Mouse (Mus musculus): ENCODE results near the gene Ric8a. TPM values are rescaled to one million over a fixed set of nuclear protein-coding genes. Genes with fewer than 3 reads are reported as not detected.

Gene Ric8a
- polyA plus RNA-seq (2012; rRNA removed; ENCODE audit: low replicate concordance) = 114 and 143 TPM in 2 replicates

GRCm38 (mm10) chr7:140856785-140857549, at the start of gene Ric8a:
Ric8a (plus strand) TSS chr7:140856957.

GRCm38 (mm10) chr7:140821653-140822329, 35.0 kb upstream of the Ric8a start, which contains the start of gene Zfp941:
Zfp941 (minus strand) TSS chr7:140822178.

GRCm38 (mm10) chr7:140834968-140835757, 21.6 kb upstream of the Ric8a start, which contains the start of gene Urah:
Urah (plus strand) TSS chr7:140835018.

GRCm38 (mm10) chr7:140844905-140845665, 11.7 kb upstream of the Ric8a start, which contains the start of gene Scgb1c1:
Scgb1c1 (plus strand) TSS chr7:140845547.

GRCm38 (mm10) chr7:140847755-140848580, 8.8 kb upstream of the Ric8a start, which contains the start of gene Odf3:
Odf3 (plus strand) TSS chr7:140847805.

GRCm38 (mm10) chr7:140855860-140856784, 635 bp upstream of the Ric8a start, which contains the start of gene Gm45785:
Gm45785 (minus strand) TSS chr7:140856331.

GRCm38 (mm10) chr7:140857550-140858505, 1.1 kb downstream of the Ric8a start, which contains the start of gene Bet1l:
Bet1l (minus strand) TSS chr7:140857577.

GRCm38 (mm10) chr7:140881696-140882468, 25.1 kb downstream of the Ric8a start, which contains the start of the genes Psmd13 and Sirt3:
Psmd13 (plus strand) TSS chr7:140881968.
Sirt3 (minus strand) TSS chr7:140882309.

GRCm38 (mm10) chr7:140900220-140900619, 43.5 kb downstream of the Ric8a start, which contains the start of gene Cox8b:
Cox8b (minus strand) TSS chr7:140900446.

Other genes starting within 250 kb of the Ric8a start
- gene Olfr61, start 228.0 kb upstream of the Ric8a start, polyA plus RNA-seq (2012; rRNA removed; ENCODE audit: low replicate concordance) = not detected in 2 replicates
- gene Olfr53, start 210.5 kb upstream of the Ric8a start, polyA plus RNA-seq (2012; rRNA removed; ENCODE audit: low replicate concordance) = not detected in 2 replicates
- not detected in 2 replicates for gene Olfr539, start 197.0 kb upstream of the Ric8a start, polyA plus RNA-seq (2012; rRNA removed; ENCODE audit: low replicate concordance)
- not detected in 2 replicates for gene Olfr45, start 175.0 kb upstream of the Ric8a start, polyA plus RNA-seq (2012; rRNA removed; ENCODE audit: low replicate concordance)
- gene Olfr541, start 159.7 kb upstream of the Ric8a start, polyA plus RNA-seq (2012; rRNA removed; ENCODE audit: low replicate concordance) = not detected in 2 replicates
- 256 and 502 TPM in 2 replicates for gene Cyp2e1, start 93.2 kb upstream of the Ric8a start, polyA plus RNA-seq (2012; rRNA removed; ENCODE audit: low replicate concordance)
- gene Syce1, start 69.1 kb upstream of the Ric8a start, polyA plus RNA-seq (2012; rRNA removed; ENCODE audit: low replicate concordance) = 0.07 and 0.33 TPM in 2 replicates
- gene Zfp941, start 34.8 kb upstream of the Ric8a start, polyA plus RNA-seq (2012; rRNA removed; ENCODE audit: low replicate concordance) = 0.15 TPM in 1 of 2 replicates, not detected in the other
- gene Urah, start 21.9 kb upstream of the Ric8a start, polyA plus RNA-seq (2012; rRNA removed; ENCODE audit: low replicate concordance) = 14.2 TPM in 1 of 2 replicates, not detected in the other
- gene Scgb1c1, start 11.4 kb upstream of the Ric8a start, polyA plus RNA-seq (2012; rRNA removed; ENCODE audit: low replicate concordance) = not detected in 2 replicates
- 0.11 TPM in 1 of 2 replicates, not detected in the other for gene Odf3, start 9.2 kb upstream of the Ric8a start, polyA plus RNA-seq (2012; rRNA removed; ENCODE audit: low replicate concordance)
- not detected in 2 replicates for gene Gm45785, start 626 bp upstream of the Ric8a start, polyA plus RNA-seq (2012; rRNA removed; ENCODE audit: low replicate concordance)
- 37.8 and 39.1 TPM in 2 replicates for gene Bet1l, start 620 bp downstream of the Ric8a start, polyA plus RNA-seq (2012; rRNA removed; ENCODE audit: low replicate concordance)
- 76.9 and 91.8 TPM in 2 replicates for gene Psmd13, start 25.0 kb downstream of the Ric8a start, polyA plus RNA-seq (2012; rRNA removed; ENCODE audit: low replicate concordance)
- gene Sirt3, start 25.4 kb downstream of the Ric8a start, polyA plus RNA-seq (2012; rRNA removed; ENCODE audit: low replicate concordance) = 30.7 and 38.8 TPM in 2 replicates
- gene Cox8b, start 43.5 kb downstream of the Ric8a start, polyA plus RNA-seq (2012; rRNA removed; ENCODE audit: low replicate concordance) = 147 and 450 TPM in 2 replicates
- 0.87 TPM in 1 of 2 replicates, not detected in the other for gene Nlrp6, start 63.9 kb downstream of the Ric8a start, polyA plus RNA-seq (2012; rRNA removed; ENCODE audit: low replicate concordance)
- 55.4 and 73.1 TPM in 2 replicates for gene Pgghg, start 84.4 kb downstream of the Ric8a start, polyA plus RNA-seq (2012; rRNA removed; ENCODE audit: low replicate concordance)
- gene Ifitm5, start 93.3 kb downstream of the Ric8a start, polyA plus RNA-seq (2012; rRNA removed; ENCODE audit: low replicate concordance) = 2.9 and 7.4 TPM in 2 replicates
- 0.78 TPM in 1 of 2 replicates, not detected in the other for gene Gm45717, start 99.0 kb downstream of the Ric8a start, polyA plus RNA-seq (2012; rRNA removed; ENCODE audit: low replicate concordance)
- 1,434 and 1,895 TPM in 2 replicates for gene Ifitm2, start 99.0 kb downstream of the Ric8a start, polyA plus RNA-seq (2012; rRNA removed; ENCODE audit: low replicate concordance)
- 36.0 and 1,392 TPM in 2 replicates for gene Ifitm1, start 110.3 kb downstream of the Ric8a start, polyA plus RNA-seq (2012; rRNA removed; ENCODE audit: low replicate concordance)
- gene Ifitm3, start 153.8 kb downstream of the Ric8a start, polyA plus RNA-seq (2012; rRNA removed; ENCODE audit: low replicate concordance) = 721 and 1,416 TPM in 2 replicates
- gene Ifitm6, start 161.0 kb downstream of the Ric8a start, polyA plus RNA-seq (2012; rRNA removed; ENCODE audit: low replicate concordance) = 17.2 and 25.7 TPM in 2 replicates
- not detected in 2 replicates for gene Gm17387, start 172.2 kb downstream of the Ric8a start, polyA plus RNA-seq (2012; rRNA removed; ENCODE audit: low replicate concordance)
- 0.26 and 5.6 TPM in 2 replicates for gene B4galnt4, start 204.1 kb downstream of the Ric8a start, polyA plus RNA-seq (2012; rRNA removed; ENCODE audit: low replicate concordance)
- 1.7 and 14.7 TPM in 2 replicates for gene Pkp3, start 221.3 kb downstream of the Ric8a start, polyA plus RNA-seq (2012; rRNA removed; ENCODE audit: low replicate concordance)
- gene Sigirr, start 243.6 kb downstream of the Ric8a start, polyA plus RNA-seq (2012; rRNA removed; ENCODE audit: low replicate concordance) = 21.2 and 25.3 TPM in 2 replicates

Measured in subcutaneous adipose tissue, adult 2 months (tissue).